27 mouse cellular contexts compared by ENCODE assay signal in the genomic region with DNA sequence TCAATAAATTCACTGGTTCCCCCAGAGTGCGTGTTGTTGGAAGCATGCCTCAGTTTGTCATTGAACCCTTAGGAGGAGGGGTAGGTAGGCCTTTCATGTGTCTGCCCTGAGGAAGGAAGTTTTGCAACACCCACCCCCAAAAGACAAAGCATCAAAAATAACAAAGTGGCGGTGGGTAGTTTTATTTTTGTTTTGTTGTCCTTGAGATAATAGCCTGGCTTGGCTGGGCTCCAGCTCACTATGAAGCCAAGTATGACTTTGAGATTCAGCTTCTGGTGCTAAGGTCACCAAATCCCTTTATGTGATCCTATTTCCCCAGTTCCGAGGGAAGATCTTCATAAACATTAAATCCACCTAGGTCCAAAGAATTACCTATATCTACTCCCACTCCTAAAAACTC. TPM values are rescaled to one million over a fixed set of nuclear protein-coding genes. Genes with fewer than 3 reads are reported as not detected.
DNase-seq lines count a peak whose midpoint lies in the region; ATAC-seq and TF ChIP-seq lines count a peak whose summit lies in the region.
"Had no signal": no experiment of that assay in that cellular context is flagged by ENCODE, and none has a peak within 500 bp of the region (broad histone marks: within the 10 kb centered on the region; RNA-seq: fewer than 3 reads in every experiment).

No protein-coding gene starts in this region.

- H3K4me1 ChIP-seq in heart, embryonic 12.5 days (replicated peaks) = peaks cover 8% of the 10 kb centered on the region
- H3K4me1 ChIP-seq in lung, embryonic 14.5 days (ENCODE audit: insufficient read depth) = no peaks in the 10 kb centered on the region
- no peaks in the 10 kb centered on the region for H3K4me1 ChIP-seq in midbrain, postnatal 0 days (ENCODE audit: insufficient read depth, low read length)
- no peaks in the 10 kb centered on the region for H3K4me1 ChIP-seq in forebrain, embryonic 13.5 days
- H3K4me1 ChIP-seq: embryonic facial prominence, embryonic 12.5 days; hindbrain, embryonic 15.5 days; intestine, embryonic 15.5 days; limb, embryonic 13.5 days had no signal

- no peak for ATAC-seq in heart, embryonic 12.5 days (ENCODE audit: insufficient number of reproducible peaks, low FRiP score)
- no peak for ATAC-seq in lung, embryonic 14.5 days (ENCODE audit: insufficient read depth)
- ATAC-seq in midbrain, postnatal 0 days (ENCODE audit: low FRiP score) = no peak
- ATAC-seq in forebrain, embryonic 13.5 days = no peak
- ATAC-seq: forebrain, embryonic 16.5 days; intestine, embryonic 15.5 days had no signal

- H3K4me3 ChIP-seq in heart, embryonic 12.5 days = no peak overlapping the region
- H3K4me3 ChIP-seq in lung, embryonic 14.5 days (ENCODE audit: low read depth, low read length) = no peak overlapping the region
- H3K4me3 ChIP-seq in midbrain, postnatal 0 days (ENCODE audit: low read depth, low read length) = no peak overlapping the region
- no peak overlapping the region for H3K4me3 ChIP-seq in forebrain, embryonic 13.5 days
- H3K4me3 ChIP-seq: embryonic facial prominence, embryonic 12.5 days; heart, embryonic 15.5 days; hindbrain, embryonic 15.5 days; intestine, embryonic 15.5 days; layer of hippocampus, adult 2 months; limb, embryonic 13.5 days; liver, embryonic 13.5 days; midbrain, embryonic 10.5 days had no signal

- H3K4me2 ChIP-seq in heart, embryonic 12.5 days = no peak overlapping the region
- no peak overlapping the region for H3K4me2 ChIP-seq in lung, embryonic 14.5 days
- no peak overlapping the region for H3K4me2 ChIP-seq in midbrain, postnatal 0 days (ENCODE audit: low read depth, low read length, poor library complexity, severe bottlenecking)
- H3K4me2 ChIP-seq in forebrain, embryonic 13.5 days = no peak overlapping the region
- H3K4me2 ChIP-seq: embryonic facial prominence, embryonic 12.5 days; heart, embryonic 15.5 days; hindbrain, embryonic 15.5 days; intestine, embryonic 15.5 days; limb, embryonic 13.5 days; liver, embryonic 13.5 days had no signal

- no peaks in the 10 kb centered on the region for H3K9me3 ChIP-seq in heart, embryonic 12.5 days (replicated peaks)
- H3K9me3 ChIP-seq in lung, embryonic 14.5 days (ENCODE audit: low read depth, low read length) = no peaks in the 10 kb centered on the region
- no peaks in the 10 kb centered on the region for H3K9me3 ChIP-seq in midbrain, postnatal 0 days (ENCODE audit: low read length)
- H3K9me3 ChIP-seq in forebrain, embryonic 13.5 days (replicated peaks) = no peaks in the 10 kb centered on the region
- H3K9me3 ChIP-seq: embryonic facial prominence, embryonic 12.5 days; heart, embryonic 15.5 days; hindbrain, embryonic 15.5 days; intestine, embryonic 15.5 days; limb, embryonic 13.5 days; liver, embryonic 13.5 days; midbrain, embryonic 10.5 days had no signal

- no peak overlapping the region for H3K9ac ChIP-seq in heart, embryonic 12.5 days
- no peak overlapping the region for H3K9ac ChIP-seq in lung, embryonic 14.5 days
- no peak overlapping the region for H3K9ac ChIP-seq in midbrain, postnatal 0 days (replicated peaks; ENCODE audit: low read length, poor library complexity, severe bottlenecking)
- H3K9ac ChIP-seq in forebrain, embryonic 13.5 days = no peak overlapping the region
- H3K9ac ChIP-seq: embryonic facial prominence, embryonic 12.5 days; heart, embryonic 15.5 days; hindbrain, embryonic 15.5 days; intestine, embryonic 15.5 days; limb, embryonic 13.5 days; liver, embryonic 13.5 days had no signal

- no peaks in the 10 kb centered on the region for H3K27me3 ChIP-seq in heart, embryonic 12.5 days (replicated peaks)
- H3K27me3 ChIP-seq in lung, embryonic 14.5 days (ENCODE audit: insufficient read depth, low read length) = no peaks in the 10 kb centered on the region
- H3K27me3 ChIP-seq in midbrain, postnatal 0 days (ENCODE audit: insufficient read depth, low read length) = no peaks in the 10 kb centered on the region
- H3K27me3 ChIP-seq in forebrain, embryonic 13.5 days = no peaks in the 10 kb centered on the region
- H3K27me3 ChIP-seq: embryonic facial prominence, embryonic 12.5 days; heart, embryonic 15.5 days; hindbrain, embryonic 15.5 days; intestine, embryonic 15.5 days; limb, embryonic 13.5 days; liver, embryonic 13.5 days had no signal

- WGBS in heart, embryonic 12.5 days = 60% methylated on average over 3 of the region's 3 CpGs
- WGBS in lung, embryonic 14.5 days = 58% methylated on average over 3 of the region's 3 CpGs
- WGBS in midbrain, postnatal 0 days = 77% methylated on average over 3 of the region's 3 CpGs
- WGBS in forebrain, embryonic 13.5 days = 81% methylated on average over 3 of the region's 3 CpGs

- H3K27ac ChIP-seq in heart, embryonic 12.5 days (ENCODE audit: poor library complexity, severe bottlenecking) = no peak overlapping the region
- H3K27ac ChIP-seq in lung, embryonic 14.5 days (ENCODE audit: low read depth) = no peak overlapping the region
- H3K27ac ChIP-seq in midbrain, postnatal 0 days (ENCODE audit: low read depth, low read length) = no peak overlapping the region
- no peak overlapping the region for H3K27ac ChIP-seq in forebrain, embryonic 13.5 days
- H3K27ac ChIP-seq: embryonic facial prominence, embryonic 12.5 days; heart, embryonic 15.5 days; hindbrain, embryonic 15.5 days; intestine, embryonic 15.5 days; kidney, postnatal 0 days; layer of hippocampus, adult 2 months; limb, embryonic 13.5 days; liver, embryonic 13.5 days; midbrain, embryonic 10.5 days had no signal

- TF ChIP-seq CTCF in lung, embryonic 14.5 days (IDR thresholded peaks at IDR 0.05; ENCODE audit: low read depth) = no peak
- no peak for TF ChIP-seq CTCF in midbrain, postnatal 0 days (IDR thresholded peaks at IDR 0.05)

- DNase-seq in heart, adult 18-20 months = peak; percentile 31 to 32
- DNase-seq in lung, embryonic 14.5 days = peak; percentile 64
- no peak for DNase-seq in lung, adult 18-20 months
- DNase-seq in 416B (ENCODE audit: low read depth) = peak; percentile 22
- peak; percentile 68 for DNase-seq in adrenal gland, postnatal 14 days
- no peak for DNase-seq in midbrain, postnatal 0 days (ENCODE audit: low spot score)
- DNase-seq: B cell, adult 2 months; cerebellum, adult 8-10 months; gastrocnemius, postnatal 25 days; layer of hippocampus, postnatal 36 days; liver, embryonic 13.5 days; thymus, postnatal 36 days had no signal

- H3K36me3 ChIP-seq in heart, embryonic 12.5 days = no peaks in the 10 kb centered on the region
- H3K36me3 ChIP-seq in lung, embryonic 14.5 days (ENCODE audit: insufficient read depth) = no peaks in the 10 kb centered on the region
- no peaks in the 10 kb centered on the region for H3K36me3 ChIP-seq in midbrain, postnatal 0 days (ENCODE audit: insufficient read depth, low read length)
- no peaks in the 10 kb centered on the region for H3K36me3 ChIP-seq in forebrain, embryonic 13.5 days (ENCODE audit: poor library complexity, severe bottlenecking)
- H3K36me3 ChIP-seq: embryonic facial prominence, embryonic 12.5 days; heart, embryonic 15.5 days; hindbrain, embryonic 15.5 days; intestine, embryonic 15.5 days; limb, embryonic 13.5 days; liver, embryonic 13.5 days; midbrain, embryonic 10.5 days had no signal

RNA-seq across cellular contexts. Expression of a gene that starts 11.7 kb away (rescaled TPM):
- total RNA-seq in heart, adult 18-20 months (2021) = not detected
- 1.7 and 2.8 TPM in 2 replicates for polyA plus RNA-seq in heart, embryonic 12.5 days (2016; fragmentation: Nextera tagmentation; extraction: Ambion mirVana)
- 0.08 TPM in 1 of 2 replicates, not detected in the other for polyA plus RNA-seq in lung, embryonic 14.5 days (2014; fragmentation: Nextera tagmentation; extraction: Ambion mirVana)
- 1.6 and 15.1 TPM in 2 replicates for total RNA-seq in adrenal gland, postnatal 14 days (2021)
- total RNA-seq in midbrain, postnatal 0 days (2014; rRNA removed) = 0.47 TPM in 1 of 2 replicates, not detected in the other
- 0.05 and 0.10 TPM in 2 replicates for polyA plus RNA-seq in midbrain, postnatal 0 days (2015; fragmentation: Nextera tagmentation; extraction: Ambion mirVana)
- polyA plus RNA-seq in forebrain, embryonic 13.5 days (2015; fragmentation: Nextera tagmentation; extraction: Ambion mirVana) = 0.09 and 0.26 TPM in 2 replicates
- total RNA-seq: gastrocnemius, postnatal 25 days; layer of hippocampus, adult 2 months; layer of hippocampus, postnatal 36 days; left cerebral cortex, postnatal 14 days had no signal

RNA-seq across cellular contexts. Expression of a gene that starts 22.5 kb away (rescaled TPM):
- total RNA-seq in heart, adult 18-20 months (2021) = 10 to 100 TPM; 24.2 to 25.6 TPM
- 130 and 136 TPM in 2 replicates for polyA plus RNA-seq in heart, embryonic 12.5 days (2016; fragmentation: Nextera tagmentation; extraction: Ambion mirVana)
- 164 and 177 TPM in 2 replicates for polyA plus RNA-seq in lung, embryonic 14.5 days (2014; fragmentation: Nextera tagmentation; extraction: Ambion mirVana)
- total RNA-seq in adrenal gland, postnatal 14 days (2021) = 99.6 and 157 TPM in 2 replicates
- total RNA-seq in midbrain, postnatal 0 days (2014; rRNA removed) = 382 and 401 TPM in 2 replicates
- 407 and 423 TPM in 2 replicates for polyA plus RNA-seq in midbrain, postnatal 0 days (2015; fragmentation: Nextera tagmentation; extraction: Ambion mirVana)
- polyA plus RNA-seq in forebrain, embryonic 13.5 days (2015; fragmentation: Nextera tagmentation; extraction: Ambion mirVana) = 315 and 326 TPM in 2 replicates

RNA-seq across cellular contexts. Expression of a gene that starts 23.3 kb away (rescaled TPM):
- total RNA-seq in heart, adult 18-20 months (2021) = not detected
- not detected in 2 replicates for polyA plus RNA-seq in heart, embryonic 12.5 days (2016; fragmentation: Nextera tagmentation; extraction: Ambion mirVana)
- polyA plus RNA-seq in lung, embryonic 14.5 days (2014; fragmentation: Nextera tagmentation; extraction: Ambion mirVana) = not detected in 2 replicates
- total RNA-seq in adrenal gland, postnatal 14 days (2021) = not detected in 2 replicates
- total RNA-seq in midbrain, postnatal 0 days (2014; rRNA removed) = not detected in 2 replicates
- not detected in 2 replicates for polyA plus RNA-seq in midbrain, postnatal 0 days (2015; fragmentation: Nextera tagmentation; extraction: Ambion mirVana)
- polyA plus RNA-seq in forebrain, embryonic 13.5 days (2015; fragmentation: Nextera tagmentation; extraction: Ambion mirVana) = not detected in 2 replicates
- total RNA-seq: common myeloid progenitor, adult 5-6 weeks; gastrocnemius, postnatal 25 days; layer of hippocampus, postnatal 36 days; left cerebral cortex, postnatal 14 days had no signal
- polyA plus RNA-seq: embryonic facial prominence, embryonic 12.5 days; forebrain, embryonic 16.5 days; hindbrain, embryonic 15.5 days; kidney, postnatal 0 days; limb, embryonic 13.5 days; liver, embryonic 13.5 days; lung, embryonic 16.5 days; midbrain, embryonic 10.5 days; small intestine, adult 2 months had no signal

RNA-seq across cellular contexts. Expression of a gene that starts 31.1 kb away (rescaled TPM):
- 10 to 100 TPM; 25.9 to 30.0 TPM for total RNA-seq in heart, adult 18-20 months (2021)
- 10.1 and 10.5 TPM in 2 replicates for polyA plus RNA-seq in heart, embryonic 12.5 days (2016; fragmentation: Nextera tagmentation; extraction: Ambion mirVana)
- polyA plus RNA-seq in lung, embryonic 14.5 days (2014; fragmentation: Nextera tagmentation; extraction: Ambion mirVana) = 11.2 and 13.9 TPM in 2 replicates
- total RNA-seq in adrenal gland, postnatal 14 days (2021) = 19.8 and 21.5 TPM in 2 replicates
- 177 and 187 TPM in 2 replicates for total RNA-seq in midbrain, postnatal 0 days (2014; rRNA removed)
- polyA plus RNA-seq in midbrain, postnatal 0 days (2015; fragmentation: Nextera tagmentation; extraction: Ambion mirVana) = 103 and 107 TPM in 2 replicates
- polyA plus RNA-seq in forebrain, embryonic 13.5 days (2015; fragmentation: Nextera tagmentation; extraction: Ambion mirVana) = 38.4 and 40.5 TPM in 2 replicates

RNA-seq across cellular contexts. Expression of a gene that starts 35.8 kb away (rescaled TPM):
- under 1 TPM; 0.30 to 0.62 TPM for total RNA-seq in heart, adult 18-20 months (2021)
- polyA plus RNA-seq in heart, embryonic 12.5 days (2016; fragmentation: Nextera tagmentation; extraction: Ambion mirVana) = 0.45 and 0.65 TPM in 2 replicates
- 0.47 and 0.61 TPM in 2 replicates for polyA plus RNA-seq in lung, embryonic 14.5 days (2014; fragmentation: Nextera tagmentation; extraction: Ambion mirVana)
- total RNA-seq in adrenal gland, postnatal 14 days (2021) = 3.3 and 5.3 TPM in 2 replicates
- total RNA-seq in midbrain, postnatal 0 days (2014; rRNA removed) = 94.8 and 97.8 TPM in 2 replicates
- 44.8 and 46.7 TPM in 2 replicates for polyA plus RNA-seq in midbrain, postnatal 0 days (2015; fragmentation: Nextera tagmentation; extraction: Ambion mirVana)
- 19.0 and 19.6 TPM in 2 replicates for polyA plus RNA-seq in forebrain, embryonic 13.5 days (2015; fragmentation: Nextera tagmentation; extraction: Ambion mirVana)

Comparison
In these comparisons a context has a peak if more than half of its experiments do, and no peak if none do; other contexts are left out.
1. DNase-seq: peak in heart, adult 18-20 months (2 of 2), lung, embryonic 14.5 days (single experiment), 416B (single experiment) and adrenal gland, postnatal 14 days (single experiment); none in lung, adult 18-20 months (0 of 2) and midbrain, postnatal 0 days (single experiment).